Mouse (Mus musculus) CH12.LX (cell line): ENCODE data around the gene Tgfbi. TPM values are rescaled to one million over a fixed set of nuclear protein-coding genes. Genes with fewer than 3 reads are reported as not detected.

Experiments
- DNase-seq: peaks from one replicate; pipeline ENCODE4 v3.0.0-alpha.2; 2013; ENCODE audit errors: extremely low read depth
- H3K27ac ChIP-seq: 2 replicates; pipeline ENCODE4 v1.5.1; 2012; ENCODE audit warnings: low read depth, mild to moderate bottlenecking, control low read depth, moderate library complexity; ENCODE audit not compliant: insufficient read depth
- H3K27me3 ChIP-seq: replicated peaks from 2 replicates; pipeline ENCODE3; 2012; ENCODE audit warnings: inconsistent platforms
- H3K36me3 ChIP-seq, 2 experiments: replicated peaks in 1 of 2; 2 replicates each; pipeline versions ENCODE3 to v1.6.1; 2012; ENCODE audit warnings: inconsistent platforms in 1 of 2, low read length in 1 of 2, mild to moderate bottlenecking in 1 of 2, mixed read lengths in 1 of 2, moderate library complexity in 1 of 2; ENCODE audit not compliant: control insufficient read depth in 1 of 2, insufficient read depth in 1 of 2
- H3K4me1 ChIP-seq, 2 experiments: 2 replicates each; pipeline ENCODE4 v1.6.1; 2012; ENCODE audit warnings: inconsistent platforms in 1 of 2, moderate library complexity in 1 of 2; ENCODE audit not compliant: insufficient read depth in 2 of 2, control insufficient read depth in 1 of 2
- H3K4me2 ChIP-seq: 2 replicates; pipeline ENCODE4 v1.6.1; 2012; ENCODE audit warnings: low read depth, mild to moderate bottlenecking, control low read depth; ENCODE audit not compliant: poor library complexity, insufficient read depth, severe bottlenecking
- H3K4me3 ChIP-seq, 3 experiments: fragments of 150-350 bp in 1 of 3; sonication (generic) in 1 of 3; replicated peaks in 1 of 3; 2 replicates each; pipeline versions ENCODE3 to v1.5.1; 2011 to 2012; ENCODE audit warnings: low read depth in 2 of 3, low read length in 2 of 3, mild to moderate bottlenecking in 2 of 3, moderate library complexity in 2 of 3, control low read depth in 1 of 3, improper control_type of control experiment in 1 of 3, inconsistent platforms in 1 of 3, mixed read lengths in 1 of 3; ENCODE audit not compliant: poor library complexity in 1 of 3
- H3K79me2 ChIP-seq: replicated peaks from 2 replicates; pipeline ENCODE4 v1.6.1; 2012; ENCODE audit warnings: mild to moderate bottlenecking, moderate library complexity; ENCODE audit not compliant: control insufficient read depth, poor library complexity, insufficient read depth, severe bottlenecking; ENCODE audit errors: extremely low read depth
- H3K9ac ChIP-seq: 2 replicates; pipeline ENCODE4 v1.6.1; 2012; ENCODE audit warnings: low read depth, mild to moderate bottlenecking, control low read depth, moderate library complexity; ENCODE audit not compliant: insufficient read depth
- H3K9me3 ChIP-seq: replicated peaks from 2 replicates; pipeline ENCODE3; 2012; ENCODE audit warnings: low read length, inconsistent platforms, mixed read lengths
- BHLHE40 ChIP-seq: IDR thresholded peaks from 2 replicates; pipeline ENCODE4 v1.6.1; 2011; ENCODE audit warnings: mild to moderate bottlenecking, low read depth, low read length, improper control_type of control experiment
- CHD1 ChIP-seq: IDR thresholded peaks from 2 replicates; pipeline ENCODE4 v1.6.1; 2012; ENCODE audit warnings: low read depth, low read length, improper control_type of control experiment, inconsistent platforms
- CTCF ChIP-seq, 2 experiments: IDR thresholded peaks in 1 of 2; conservative IDR thresholded peaks in 1 of 2; 2 replicates each; pipeline ENCODE4 v1.5.1; 2011 to 2012; ENCODE audit warnings: low read depth in 2 of 2, low read length in 2 of 2, improper control_type of control experiment in 1 of 2, inconsistent platforms in 1 of 2, mild to moderate bottlenecking in 1 of 2, moderate library complexity in 1 of 2
- E2F4 ChIP-seq: IDR thresholded peaks from 2 replicates; pipeline ENCODE4 v1.6.1; 2011; ENCODE audit warnings: low read depth, low read length, improper control_type of control experiment; ENCODE audit not compliant: insufficient replicate concordance
- ELF1 ChIP-seq: IDR thresholded peaks from 2 replicates; pipeline ENCODE4 v1.6.1; 2014; ENCODE audit warnings: low read depth, mild to moderate bottlenecking, inconsistent platforms, low read length, improper control_type of control experiment
- GABPA ChIP-seq: IDR thresholded peaks from 2 replicates; pipeline ENCODE4 v1.6.1; 2012; ENCODE audit warnings: low read depth, low read length, improper control_type of control experiment, inconsistent platforms; ENCODE audit not compliant: insufficient replicate concordance
- JUN ChIP-seq: IDR thresholded peaks from 2 replicates; pipeline ENCODE4 v1.6.1; 2011; ENCODE audit warnings: low read depth, mild to moderate bottlenecking, low read length, improper control_type of control experiment, moderate library complexity; ENCODE audit not compliant: insufficient read depth
- KAT2A ChIP-seq: IDR thresholded peaks from 2 replicates; pipeline ENCODE4 v1.6.1; 2012; ENCODE audit warnings: low read length, improper control_type of control experiment, inconsistent platforms; ENCODE audit not compliant: insufficient replicate concordance
- MAFK ChIP-seq: IDR thresholded peaks from 2 replicates; pipeline ENCODE4 v1.6.1; 2011; ENCODE audit warnings: low read length, improper control_type of control experiment; ENCODE audit not compliant: insufficient replicate concordance
- MEF2A ChIP-seq: IDR thresholded peaks from 2 replicates; pipeline ENCODE4 v1.6.1; 2014; ENCODE audit warnings: low read depth, mild to moderate bottlenecking, inconsistent platforms, low read length, improper control_type of control experiment, borderline replicate concordance
- MYC ChIP-seq: IDR thresholded peaks from 2 replicates; pipeline ENCODE4 v1.6.1; 2011; ENCODE audit warnings: low read depth, mild to moderate bottlenecking, improper control_type of control experiment, low read length
- NELFE ChIP-seq: IDR thresholded peaks from 2 replicates; pipeline ENCODE4 v1.6.1; 2011; ENCODE audit warnings: low read depth, low read length, improper control_type of control experiment
- NRF1 ChIP-seq: IDR thresholded peaks from 2 replicates; pipeline ENCODE4 v1.6.1; 2014; ENCODE audit warnings: low read depth, mild to moderate bottlenecking, inconsistent platforms, low read length, improper control_type of control experiment, moderate library complexity
- PAX5 ChIP-seq: IDR thresholded peaks from 2 replicates; pipeline ENCODE4 v1.6.1; 2012; ENCODE audit warnings: low read length, inconsistent platforms, mixed read lengths
- POLR2AphosphoS2 ChIP-seq: IDR thresholded peaks from 2 replicates; pipeline ENCODE4 v1.6.1; 2011; ENCODE audit warnings: low read depth, low read length, improper control_type of control experiment
- SIN3A ChIP-seq: IDR thresholded peaks from 2 replicates; pipeline ENCODE4 v1.6.1; 2012; ENCODE audit warnings: low read length, improper control_type of control experiment, inconsistent platforms
- SMC3 ChIP-seq: IDR thresholded peaks from 2 replicates; pipeline ENCODE4 v1.6.1; 2011; ENCODE audit warnings: low read depth, low read length, improper control_type of control experiment
- TBP ChIP-seq: conservative IDR thresholded peaks from 2 replicates; pipeline ENCODE4 v1.6.1; 2011; ENCODE audit warnings: low read depth, low read length, improper control_type of control experiment
- UBTF ChIP-seq: IDR thresholded peaks from 2 replicates; pipeline ENCODE4 v1.6.1; 2012; ENCODE audit warnings: low read depth, mild to moderate bottlenecking, inconsistent platforms, low read length, improper control_type of control experiment, moderate library complexity
- USF1 ChIP-seq: IDR thresholded peaks from 2 replicates; pipeline ENCODE4 v1.6.1; 2014; ENCODE audit warnings: low read depth, mild to moderate bottlenecking, inconsistent platforms, low read length, improper control_type of control experiment
- USF2 ChIP-seq: conservative IDR thresholded peaks from 2 replicates; pipeline ENCODE4 v1.6.1; 2011; ENCODE audit warnings: low read depth, low read length, improper control_type of control experiment
- ZC3H11A ChIP-seq: IDR thresholded peaks from 2 replicates; pipeline ENCODE4 v1.6.1; 2012; ENCODE audit warnings: low read depth, mild to moderate bottlenecking, inconsistent platforms, low read length, improper control_type of control experiment
- ZKSCAN1 ChIP-seq: IDR thresholded peaks from 2 replicates; pipeline ENCODE4 v1.6.1; 2012; ENCODE audit warnings: low read depth, inconsistent platforms, low read length, improper control_type of control experiment, borderline replicate concordance
- ZMIZ1 ChIP-seq: IDR thresholded peaks from 2 replicates; pipeline ENCODE4 v1.6.1; 2012; ENCODE audit warnings: low read depth, mild to moderate bottlenecking, inconsistent platforms, low read length, improper control_type of control experiment
- ZNF384 ChIP-seq: IDR thresholded peaks from 2 replicates; pipeline ENCODE4 v1.6.1; 2012; ENCODE audit warnings: low read depth, low read length, improper control_type of control experiment, inconsistent platforms
- dilution Hi-C: fragments of 300-500 bp; cut with MboI; formaldehyde crosslinking; loops from 2 replicates; pipeline ENCODE4 v1.14.3; 2020; ENCODE audit warnings: low sequenced_read_pairs; ENCODE audit not compliant: extremely low pct_unique_long_range_greater_than_20kb, extremely low pct_ligation_motif_present
- in situ Hi-C: fragments of 300-500 bp; cut with MboI; formaldehyde crosslinking; loops from 3 replicates; pipeline ENCODE4 v1.14.3; 2019; ENCODE audit warnings: low sequenced_read_pairs, low pct_ligation_motif_present, low pct_unique_long_range_greater_than_20kb, mixed read lengths
- polyA plus RNA-seq: library from polyadenylated mRNA; unstranded; fragments of >175 nt; gene quantifications from 2 replicates; pipeline ENCODE4 v1.2.1, GENCODE M21; 2012; ENCODE audit warnings: low read depth; ENCODE audit not compliant: insufficient read length
- total RNA-seq, 2 experiments: library from RNA; depleted of rRNA; stranded (reverse); fragments of 300-350 nt in 1 of 2; fragments of >200 nt in 1 of 2; gene quantifications; 2 replicates each; pipeline ENCODE4 v1.2.3; 2012 to 2014

The Tgfbi gene
- total and polyA plus RNA-seq, 3 experiments, result not detected

DNA sequence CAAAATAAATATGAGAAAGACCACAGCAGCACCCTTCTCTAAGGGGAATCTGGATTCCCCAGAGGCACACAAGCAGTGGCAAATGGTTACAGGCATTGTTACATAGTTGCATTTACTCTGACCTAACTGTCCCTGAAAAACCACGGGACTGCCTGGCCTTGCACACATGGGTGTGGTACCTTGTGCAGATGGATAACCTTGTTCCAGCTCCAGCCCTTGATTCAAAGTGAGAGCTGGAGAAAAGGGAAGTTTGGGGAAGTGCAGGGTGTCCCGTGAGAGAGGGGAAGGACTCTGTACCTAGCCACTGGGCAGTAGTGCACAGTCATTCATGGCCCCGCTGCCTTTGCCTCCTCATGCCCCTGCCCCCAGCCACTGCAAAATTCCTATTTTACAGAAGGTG, 2.4 kb downstream of the Tgfbi start (continued):
- TF ChIP-seq ZC3H11A, result no peak
- no peak for TF ChIP-seq KAT2A
- TF ChIP-seq, all 38 proteins: peak for 0

GRCm38 (mm10) chr13:56612331-56612730, 3.0 kb downstream of the Tgfbi start:
- DNase-seq, result no peak
- dilution Hi-C loops (no loop called here), in situ Hi-C loops (no loop called here)
- Histone ChIP-seq H3K27me3 (peaks cover 89% of the 10 kb centered on the region), H3K9ac (no peak overlapping the region), H3K4me1 (no peaks in the 10 kb centered on the region), H3K9me3 (no peaks in the 10 kb centered on the region), H3K36me3 (no peaks in the 10 kb centered on the region), H3K27ac (no peak overlapping the region), H3K4me2 (no peak overlapping the region), H3K4me3 (no peak overlapping the region), H3K79me2 (no peaks in the 10 kb centered on the region)
- TF ChIP-seq E2F4 (no peak), BHLHE40 (no peak), GABPA (no peak), TBP (no peak), MAFK (no peak), USF1 (no peak), POLR2AphosphoS2 (no peak), SIN3A (no peak), JUN (no peak), ZKSCAN1 (no peak), MEF2A (no peak), SMC3 (no peak), ELF1 (no peak), USF2 (no peak)

DNA sequence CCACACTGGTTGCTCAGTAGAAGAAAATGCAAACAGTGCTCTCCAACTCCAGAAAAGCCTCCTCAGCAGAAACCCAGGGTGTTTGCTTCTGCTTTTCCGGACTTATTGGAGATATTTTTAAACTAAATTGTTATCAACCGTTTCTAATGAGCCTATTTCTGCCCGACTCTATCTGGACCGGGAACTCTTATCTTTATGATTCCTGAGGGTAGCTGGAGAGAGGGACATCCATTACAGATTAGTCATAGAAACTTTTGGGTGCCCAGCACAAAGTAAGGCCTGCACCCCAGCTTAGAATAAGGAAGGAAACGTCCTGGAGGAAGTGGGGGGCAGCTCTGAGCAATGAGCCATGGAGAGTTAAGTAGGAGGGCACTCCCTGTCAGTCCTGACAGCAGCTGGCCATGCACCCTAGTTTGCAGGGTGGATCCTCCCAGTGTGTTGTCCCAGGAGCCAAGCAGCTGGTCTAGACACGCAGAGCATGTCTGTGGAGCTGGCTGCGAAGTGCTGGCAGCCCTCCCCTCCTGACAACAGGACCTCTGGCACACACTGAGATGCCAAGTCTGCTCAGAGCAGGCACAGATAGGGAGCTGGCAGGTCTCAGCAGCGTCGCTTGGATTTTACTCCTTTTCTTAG, 4.2 kb downstream of the Tgfbi start:
- H3K9me3 ChIP-seq, result no peaks in the 10 kb centered on the region
- no peak overlapping the region for H3K9ac ChIP-seq
- DNase-seq, result no peak
- H3K79me2 ChIP-seq, result no peaks in the 10 kb centered on the region
- dilution Hi-C loops, result no loop called here
- in situ Hi-C loops, result no loop called here
- no peaks in the 10 kb centered on the region for H3K36me3 ChIP-seq
- no peaks in the 10 kb centered on the region for H3K4me1 ChIP-seq
- peaks cover 87% of the 10 kb centered on the region for H3K27me3 ChIP-seq
- no peak overlapping the region for H3K4me3 ChIP-seq
- H3K4me2 ChIP-seq, result no peak overlapping the region
- no peak for TF ChIP-seq JUN
- no peak for TF ChIP-seq NELFE
- TF ChIP-seq UBTF, result no peak
- TF ChIP-seq ZNF384, result no peak
- TF ChIP-seq CTCF (conservative IDR thresholded peaks at IDR 0.05 in 1 of 2, IDR thresholded peaks at IDR 0.05 in 1 of 2; ENCODE audit: low read depth in 2 of 2, low read length in 2 of 2), result no peak
- no peak for TF ChIP-seq MYC
- no peak for TF ChIP-seq ZMIZ1
- TF ChIP-seq MAFK, result no peak
- no peak for TF ChIP-seq NRF1
- TF ChIP-seq ZC3H11A, result no peak
- TF ChIP-seq POLR2AphosphoS2, result no peak
- no peak for TF ChIP-seq PAX5
- no peak for TF ChIP-seq USF1
- no peak for TF ChIP-seq BHLHE40
- no peak for TF ChIP-seq CHD1
- no peak for TF ChIP-seq SIN3A
- no peak overlapping the region for H3K27ac ChIP-seq
